Mouse (Mus musculus): ENCODE measurements at regions not wholly inside any gene's neighbourhood (a gene's known extent, or its start where the extent isn't known, plus 50 kb on each side); places are given as distances from the start of the nearest gene placed in this dataset.

- Histone ChIP-seq H3K4me2 (ENCODE audit: low read depth) (no peak overlapping the region), H3K4me3 (no peak overlapping the region), H3K27me3 (ENCODE audit: control insufficient read depth, insufficient read depth, insufficient read length) (no peaks in the 10 kb centered on the region), H3K36me3 (ENCODE audit: control insufficient read depth, insufficient read depth) (no peaks in the 10 kb centered on the region), H3ac (ENCODE audit: control insufficient read depth, insufficient read length) (no peak overlapping the region), H3K79me2 (ENCODE audit: control insufficient read depth, insufficient read depth) (no peaks in the 10 kb centered on the region)
- TF ChIP-seq CEBPB (IDR thresholded peaks at IDR 0.05; ENCODE audit: insufficient read depth, poor library complexity, severe bottlenecking) = no peak
- peak in 1 of 3 experiments; percentile 1 for TF ChIP-seq MYOG (IDR thresholded peaks at IDR 0.05; ENCODE audit: control insufficient read depth in 1 of 3, insufficient read depth in 1 of 3, insufficient read length in 2 of 3, low read depth in 2 of 3)
These were observed 72.8 kb downstream of the Dmrta2 start for GRCm38 (mm10) chr4:110050393-110051280.

- H3K27me3 ChIP-seq (ENCODE audit: control insufficient read depth, insufficient read depth, insufficient read length) = no peaks in the 10 kb centered on the region
- H3K4me2 ChIP-seq (ENCODE audit: low read depth) = no peak overlapping the region
- no peak overlapping the region for H3K4me3 ChIP-seq
- no peaks in the 10 kb centered on the region for H3K79me2 ChIP-seq (ENCODE audit: control insufficient read depth, insufficient read depth)
- H3K36me3 ChIP-seq (ENCODE audit: control insufficient read depth, insufficient read depth) = no peaks in the 10 kb centered on the region
- TF ChIP-seq MAX (IDR thresholded peaks at IDR 0.05; ENCODE audit: low read depth) = no peak
- no peak for TF ChIP-seq POLR2A (IDR thresholded peaks at IDR 0.05; ENCODE audit: insufficient read length, low read depth)
- TF ChIP-seq SRF (IDR thresholded peaks at IDR 0.05; ENCODE audit: control insufficient read depth, insufficient read length, low read depth) = no peak
- no peak for TF ChIP-seq CEBPB (IDR thresholded peaks at IDR 0.05; ENCODE audit: insufficient read depth, poor library complexity, severe bottlenecking)
- no peak for TF ChIP-seq E2F4 (IDR thresholded peaks at IDR 0.05; ENCODE audit: insufficient read depth)
- TF ChIP-seq MYOG (IDR thresholded peaks at IDR 0.05; ENCODE audit: control insufficient read depth in 1 of 3, insufficient read depth in 1 of 3, insufficient read length in 2 of 3, low read depth in 2 of 3) = no peak
- no peak for TF ChIP-seq TCF3 (IDR thresholded peaks at IDR 0.05; ENCODE audit: insufficient read length, low read depth)
- TF ChIP-seq TCF12 (IDR thresholded peaks at IDR 0.05; ENCODE audit: insufficient read depth, poor library complexity, severe bottlenecking) = no peak
- no peak for TF ChIP-seq REST (IDR thresholded peaks at IDR 0.05; ENCODE audit: insufficient read depth, insufficient read length)
- TF ChIP-seq USF1 (IDR thresholded peaks at IDR 0.05; ENCODE audit: low read depth) = no peak
- TF ChIP-seq POLR2AphosphoS2 (IDR thresholded peaks at IDR 0.05; ENCODE audit: insufficient read length, low read depth) = no peak
- no peak for TF ChIP-seq MYOD1 (IDR thresholded peaks at IDR 0.05; ENCODE audit: control insufficient read depth in 1 of 3, insufficient read length in 2 of 3, low read depth in 2 of 3)
- no peak overlapping the region for H3ac ChIP-seq (ENCODE audit: control insufficient read depth, insufficient read length)
These were observed 73.4 kb downstream of the Dmrta2 start for GRCm38 (mm10) chr4:110051281-110051665.

- H3K79me2 ChIP-seq (ENCODE audit: control insufficient read depth, insufficient read depth) = no peaks in the 10 kb centered on the region
- no peak overlapping the region for H3ac ChIP-seq (ENCODE audit: control insufficient read depth, insufficient read length)
- TF ChIP-seq TCF3 (IDR thresholded peaks at IDR 0.05; ENCODE audit: insufficient read length, low read depth) (no peak), SRF (IDR thresholded peaks at IDR 0.05; ENCODE audit: control insufficient read depth, insufficient read length, low read depth) (no peak), REST (IDR thresholded peaks at IDR 0.05; ENCODE audit: insufficient read depth, insufficient read length) (no peak), CEBPB (IDR thresholded peaks at IDR 0.05; ENCODE audit: insufficient read depth, poor library complexity, severe bottlenecking) (no peak), USF1 (IDR thresholded peaks at IDR 0.05; ENCODE audit: low read depth) (no peak), MYOG (IDR thresholded peaks at IDR 0.05; ENCODE audit: control insufficient read depth in 1 of 3, insufficient read depth in 1 of 3, insufficient read length in 2 of 3, low read depth in 2 of 3) (no peak), POLR2AphosphoS2 (IDR thresholded peaks at IDR 0.05; ENCODE audit: insufficient read length, low read depth) (no peak), MYOD1 (IDR thresholded peaks at IDR 0.05; ENCODE audit: control insufficient read depth in 1 of 3, insufficient read length in 2 of 3, low read depth in 2 of 3) (no peak), MAX (IDR thresholded peaks at IDR 0.05; ENCODE audit: low read depth) (no peak), TCF12 (IDR thresholded peaks at IDR 0.05; ENCODE audit: insufficient read depth, poor library complexity, severe bottlenecking) (no peak), E2F4 (IDR thresholded peaks at IDR 0.05; ENCODE audit: insufficient read depth) (no peak), POLR2A (IDR thresholded peaks at IDR 0.05; ENCODE audit: insufficient read length, low read depth) (no peak)
- no peak overlapping the region for H3K4me3 ChIP-seq
- no peaks in the 10 kb centered on the region for H3K27me3 ChIP-seq (ENCODE audit: control insufficient read depth, insufficient read depth, insufficient read length)
- no peaks in the 10 kb centered on the region for H3K36me3 ChIP-seq (ENCODE audit: control insufficient read depth, insufficient read depth)
- H3K4me2 ChIP-seq (ENCODE audit: low read depth) = no peak overlapping the region
These were observed 74.0 kb downstream of the Dmrta2 start for GRCm38 (mm10) chr4:110051872-110052271.

DNA sequence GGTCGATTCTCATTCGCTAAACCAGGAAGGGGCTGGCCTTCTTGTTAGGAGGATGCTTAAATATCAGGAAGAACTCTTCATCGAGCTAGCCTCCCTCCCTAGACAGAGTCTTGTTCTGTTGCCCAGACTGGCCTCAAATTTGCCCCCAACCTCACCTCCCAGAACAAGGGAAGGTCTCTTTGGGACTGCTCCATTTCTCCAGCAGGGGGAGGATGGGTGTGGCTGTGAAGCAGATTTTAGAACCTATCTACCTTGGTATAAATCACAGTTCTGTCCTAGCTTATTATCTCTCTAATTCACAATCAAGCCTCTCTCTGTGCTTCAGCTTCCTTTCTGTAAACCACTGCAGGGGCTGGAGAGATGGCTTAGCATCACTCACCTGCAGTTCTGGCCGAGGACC lies 75.1 kb downstream of the Dmrta2 start:
- no peak overlapping the region for H3K4me3 ChIP-seq
- no peaks in the 10 kb centered on the region for H3K36me3 ChIP-seq (ENCODE audit: control insufficient read depth, insufficient read depth)
- H3K27me3 ChIP-seq (ENCODE audit: control insufficient read depth, insufficient read depth, insufficient read length) = no peaks in the 10 kb centered on the region
- TF ChIP-seq TCF12 (IDR thresholded peaks at IDR 0.05; ENCODE audit: insufficient read depth, poor library complexity, severe bottlenecking) = no peak
- no peak for TF ChIP-seq POLR2A (IDR thresholded peaks at IDR 0.05; ENCODE audit: insufficient read length, low read depth)
- no peak for TF ChIP-seq MYOD1 (IDR thresholded peaks at IDR 0.05; ENCODE audit: control insufficient read depth in 1 of 3, insufficient read length in 2 of 3, low read depth in 2 of 3)
- TF ChIP-seq E2F4 (IDR thresholded peaks at IDR 0.05; ENCODE audit: insufficient read depth) = no peak
- TF ChIP-seq SRF (IDR thresholded peaks at IDR 0.05; ENCODE audit: control insufficient read depth, insufficient read length, low read depth) = no peak
- no peak for TF ChIP-seq USF1 (IDR thresholded peaks at IDR 0.05; ENCODE audit: low read depth)
- TF ChIP-seq POLR2AphosphoS2 (IDR thresholded peaks at IDR 0.05; ENCODE audit: insufficient read length, low read depth) = no peak
- H3ac ChIP-seq (ENCODE audit: control insufficient read depth, insufficient read length) = no peak overlapping the region
- H3K79me2 ChIP-seq (ENCODE audit: control insufficient read depth, insufficient read depth) = no peaks in the 10 kb centered on the region
- H3K4me2 ChIP-seq (ENCODE audit: low read depth) = no peak overlapping the region

- no peaks in the 10 kb centered on the region for H3K79me2 ChIP-seq (ENCODE audit: control insufficient read depth, insufficient read depth)
- H3K27me3 ChIP-seq (ENCODE audit: control insufficient read depth, insufficient read depth, insufficient read length) = no peaks in the 10 kb centered on the region
- H3K4me3 ChIP-seq = no peak overlapping the region
- no peak overlapping the region for H3ac ChIP-seq (ENCODE audit: control insufficient read depth, insufficient read length)
- H3K4me2 ChIP-seq (ENCODE audit: low read depth) = no peak overlapping the region
- no peak for TF ChIP-seq MAX (IDR thresholded peaks at IDR 0.05; ENCODE audit: low read depth)
- no peaks in the 10 kb centered on the region for H3K36me3 ChIP-seq (ENCODE audit: control insufficient read depth, insufficient read depth)
These were observed 96.0 kb downstream of the Dmrta2 start for GRCm38 (mm10) chr4:110073836-110074235.
